Mouse (Mus musculus): Measurements from ENCODE around the gene Cdc42ep2.

Gene Cdc42ep2

GRCm38 (mm10) chr19:5874391-5874968 lies 50.1 kb downstream of the Cdc42ep2 start:
- DNase-seq (ENCODE audit: low spot score): no peak

- DNase-seq (ENCODE audit: low spot score): no peak
Measured at GRCm38 (mm10) chr19:5872931-5873556, 51.6 kb downstream of the Cdc42ep2 start.

- no peak for DNase-seq (ENCODE audit: low spot score)
Measured at GRCm38 (mm10) chr19:5872528-5872927, 52.1 kb downstream of the Cdc42ep2 start.

- DNase-seq (ENCODE audit: low spot score): no peak
Measured at GRCm38 (mm10) chr19:5871683-5872082, 52.9 kb downstream of the Cdc42ep2 start.

GRCm38 (mm10) chr19:5871273-5871672 lies 53.3 kb downstream of the Cdc42ep2 start:
- DNase-seq (ENCODE audit: low spot score): no peak

DNA sequence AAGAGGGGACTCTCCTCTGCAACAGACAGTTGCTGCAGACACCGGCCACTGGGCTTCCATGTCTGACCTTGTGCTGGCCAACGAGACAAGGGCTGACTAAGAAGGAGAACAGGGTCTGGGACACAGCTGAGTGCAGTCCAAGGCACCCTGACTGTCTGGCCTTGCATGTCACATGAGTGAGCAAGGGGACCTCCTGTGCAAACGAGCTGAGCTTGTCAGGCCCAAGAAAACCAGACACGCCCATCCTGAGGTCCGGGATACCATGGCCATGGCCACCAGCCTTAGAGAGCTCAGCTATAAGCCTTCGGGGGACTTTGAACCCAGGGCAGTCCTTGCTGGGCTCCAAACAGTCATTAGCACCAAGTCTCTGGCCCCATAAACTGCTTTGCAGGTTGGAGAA lies 56.5 kb downstream of the Cdc42ep2 start:
- no peak for DNase-seq (ENCODE audit: low spot score)
